Mouse (Mus musculus) lung, embryonic 16.5 days (tissue): ENCODE measurements at regions not wholly inside any gene's neighbourhood (a gene's known extent, or its start where the extent isn't known, plus 50 kb on each side); places are given as distances from the start of the nearest gene placed in this dataset.
"Not testable (repeated sequence)": the region's sequence is repeated elsewhere in the genome, so short reads cannot be mapped to it uniquely, and the experiment has no call there.

ENCODE experiments used
- ATAC-seq: fragments of 200-750 bp; cut with Nextera tagmentation; 2 replicates; pipeline ENCODE4 v1.8.0; 2017; ENCODE audit warnings: low read depth, mild to moderate bottlenecking, moderate library complexity
- H3K27ac ChIP-seq: fragments of 300-500 bp; sonication (generic); 2 replicates; pipeline ENCODE4 v1.5.1; 2014; ENCODE audit warnings: mild to moderate bottlenecking, control low read depth, low read length
- H3K27me3 ChIP-seq: fragments of 300-500 bp; sonication (generic); 2 replicates; pipeline ENCODE4 v1.6.1; 2014; ENCODE audit warnings: low read depth, low read length, mixed read lengths; ENCODE audit not compliant: control insufficient read depth, insufficient read depth
- H3K36me3 ChIP-seq: fragments of 300-500 bp; sonication (generic); 2 replicates; pipeline ENCODE4 v1.6.1; 2014; ENCODE audit warnings: low read length; ENCODE audit not compliant: control insufficient read depth, insufficient read depth
- H3K4me1 ChIP-seq: fragments of 300-500 bp; sonication (generic); replicated peaks from 2 replicates; pipeline ENCODE4 v1.6.1; 2014; ENCODE audit warnings: low read length, mixed read lengths; ENCODE audit not compliant: control insufficient read depth, insufficient read depth
- H3K4me2 ChIP-seq: fragments of 300-500 bp; sonication (generic); 2 replicates; pipeline ENCODE4 v1.6.1; 2014; ENCODE audit warnings: low read depth, low read length, control low read depth
- H3K4me3 ChIP-seq: fragments of 300-500 bp; sonication (generic); 2 replicates; pipeline ENCODE4 v1.5.1; 2014; ENCODE audit warnings: mild to moderate bottlenecking, low read length, control low read depth
- H3K9ac ChIP-seq: fragments of 300-500 bp; sonication (generic); 2 replicates; pipeline ENCODE4 v1.6.1; 2014; ENCODE audit warnings: low read length, control low read depth
- H3K9me3 ChIP-seq: fragments of 300-500 bp; sonication (generic); 2 replicates; pipeline ENCODE4 v1.6.1; 2016; ENCODE audit warnings: low read length; ENCODE audit not compliant: control insufficient read depth
- WGBS: fragments of 180-500 bp; shearing (Covaris S2); extraction: QIAGEN DNeasy Blood & Tissue Kit; methylation state at CpG from one replicate; pipeline ENCODE4 v1.1.7; 2014; 5-methylcytosine and 5-hydroxymethylcytosine counted together

DNA sequence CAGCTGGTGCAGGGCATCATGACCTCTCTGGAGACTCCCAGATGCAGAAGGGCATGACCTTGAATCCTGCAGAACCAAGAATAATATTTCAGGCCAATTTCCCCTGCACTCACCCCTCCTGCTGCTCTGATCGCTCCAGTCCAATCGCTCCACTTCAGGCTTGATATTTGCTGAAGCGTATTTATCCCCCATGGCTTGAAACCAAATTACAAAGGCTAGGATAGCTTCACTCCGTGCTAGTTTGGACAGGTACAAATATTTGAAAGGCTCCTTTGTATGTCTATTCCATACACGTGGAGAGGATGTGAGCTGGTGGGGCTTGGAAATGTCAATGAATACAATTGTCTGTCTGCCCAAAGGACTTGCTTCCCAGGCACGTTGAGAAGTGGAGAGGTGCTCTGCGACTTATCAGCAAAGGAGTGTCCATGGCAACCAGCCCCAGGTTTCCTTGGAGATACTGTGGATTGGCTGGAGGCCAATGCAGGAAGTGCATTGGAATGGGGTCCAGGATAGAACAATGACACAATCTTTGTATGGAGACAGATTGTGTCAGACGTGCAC lies 201.8 kb upstream of the Tmc3 start:
- no peak overlapping the region for H3K4me3 ChIP-seq
- H3K27me3 ChIP-seq, result no peaks in the 10 kb centered on the region
- ATAC-seq, result peak; percentile 88
- no peak overlapping the region for H3K9ac ChIP-seq
- H3K36me3 ChIP-seq, result no peaks in the 10 kb centered on the region
- no peaks in the 10 kb centered on the region for H3K9me3 ChIP-seq
- no peak overlapping the region for H3K4me2 ChIP-seq
- WGBS, result 21% methylated on average over 8 of the region's 8 CpGs
- peaks cover 4% of the 10 kb centered on the region for H3K4me1 ChIP-seq
- no peak overlapping the region for H3K27ac ChIP-seq

- H3K36me3 ChIP-seq, result no peaks in the 10 kb centered on the region
- 0 out of 2 replicates have a peak, but pooled peaks cover 3% of the 10 kb centered on the region for H3K4me1 ChIP-seq
- H3K9ac ChIP-seq, result no peak overlapping the region
- no peak overlapping the region for H3K4me2 ChIP-seq
- no peak for ATAC-seq
- no peak overlapping the region for H3K4me3 ChIP-seq
- no peak overlapping the region for H3K27ac ChIP-seq
- 62% methylated on average over 5 of the region's 5 CpGs for WGBS
- no peaks in the 10 kb centered on the region for H3K27me3 ChIP-seq
- H3K9me3 ChIP-seq, result no peaks in the 10 kb centered on the region
Measured at GRCm38 (mm10) chr7:83391388-83391787, 193.3 kb upstream of the Tmc3 start.

- Histone ChIP-seq H3K4me1 (0 out of 2 replicates have a peak, but pooled peaks cover 3% of the 10 kb centered on the region), H3K9ac (no peak overlapping the region), H3K27ac (no peak overlapping the region), H3K27me3 (no peaks in the 10 kb centered on the region), H3K9me3 (no peaks in the 10 kb centered on the region), H3K36me3 (no peaks in the 10 kb centered on the region), H3K4me2 (no peak overlapping the region), H3K4me3 (no peak overlapping the region)
- ATAC-seq, result 0 out of 2 replicates have a peak, but pooled peaks have one; percentile 7
- WGBS, result 54% methylated on average over 2 of the region's 2 CpGs
Measured at GRCm38 (mm10) chr7:83392181-83392580, 192.5 kb upstream of the Tmc3 start.

DNA sequence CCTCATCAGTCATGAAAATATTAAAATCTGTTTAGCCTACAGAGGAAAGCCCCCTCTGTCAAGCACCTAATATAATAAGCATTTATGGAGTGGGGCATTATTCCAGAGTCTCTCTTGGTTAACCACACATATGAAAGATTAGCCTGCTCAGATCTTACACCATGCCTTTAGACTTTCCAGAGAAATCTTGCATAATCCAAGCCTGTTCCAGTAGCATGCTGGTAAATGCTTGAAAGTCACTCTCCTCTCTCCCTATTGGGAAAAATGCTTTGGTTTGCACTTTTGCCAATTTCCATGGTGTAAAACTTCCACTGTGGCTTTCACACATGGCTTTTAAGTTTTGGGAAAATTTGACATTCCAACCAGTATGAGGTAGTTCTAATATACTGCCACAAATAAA lies 192.1 kb upstream of the Tmc3 start:
- Histone ChIP-seq H3K4me2 (no peak overlapping the region), H3K4me1 (0 out of 2 replicates have a peak, but pooled peaks cover 3% of the 10 kb centered on the region), H3K9ac (no peak overlapping the region), H3K27ac (no peak overlapping the region), H3K4me3 (no peak overlapping the region), H3K27me3 (no peaks in the 10 kb centered on the region), H3K36me3 (no peaks in the 10 kb centered on the region), H3K9me3 (no peaks in the 10 kb centered on the region)
- ATAC-seq, result peak; percentile 69

DNA sequence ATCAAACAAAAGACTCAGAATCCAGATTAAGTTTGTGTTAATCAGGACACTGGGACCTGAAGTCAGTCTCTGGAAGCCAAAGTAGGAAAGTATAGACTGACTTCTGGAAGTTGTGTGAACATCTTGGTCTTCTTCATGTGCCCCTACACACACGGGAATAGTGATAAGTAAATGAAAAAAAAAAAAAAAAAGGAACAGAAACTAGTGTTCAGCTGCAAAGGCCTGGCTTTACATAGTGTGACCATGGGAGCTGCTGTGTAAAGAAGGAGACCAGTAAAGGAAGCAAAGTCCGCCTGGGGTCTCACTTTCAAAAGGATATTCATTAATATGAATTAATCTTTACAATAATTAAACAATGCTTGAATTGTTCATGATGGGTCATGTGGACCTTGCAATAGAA lies 190.6 kb upstream of the Tmc3 start:
- ATAC-seq, result no peak
- Histone ChIP-seq H3K36me3 (no peaks in the 10 kb centered on the region), H3K27me3 (no peaks in the 10 kb centered on the region), H3K9me3 (no peaks in the 10 kb centered on the region), H3K9ac (no peak overlapping the region), H3K4me1 (0 out of 2 replicates have a peak, but pooled peaks cover 3% of the 10 kb centered on the region), H3K27ac (no peak overlapping the region), H3K4me2 (no peak overlapping the region), H3K4me3 (no peak overlapping the region)
- 74% methylated on average over 2 of the region's 2 CpGs for WGBS

- Histone ChIP-seq H3K27me3 (no peaks in the 10 kb centered on the region), H3K4me2 (no peak overlapping the region), H3K9ac (no peak overlapping the region), H3K9me3 (no peaks in the 10 kb centered on the region), H3K36me3 (no peaks in the 10 kb centered on the region), H3K4me1 (no peaks in the 10 kb centered on the region), H3K4me3 (no peak overlapping the region), H3K27ac (no peak overlapping the region)
- ATAC-seq, result no peak
Measured at GRCm38 (mm10) chr7:83399668-83400067, 185.1 kb upstream of the Tmc3 start.

DNA sequence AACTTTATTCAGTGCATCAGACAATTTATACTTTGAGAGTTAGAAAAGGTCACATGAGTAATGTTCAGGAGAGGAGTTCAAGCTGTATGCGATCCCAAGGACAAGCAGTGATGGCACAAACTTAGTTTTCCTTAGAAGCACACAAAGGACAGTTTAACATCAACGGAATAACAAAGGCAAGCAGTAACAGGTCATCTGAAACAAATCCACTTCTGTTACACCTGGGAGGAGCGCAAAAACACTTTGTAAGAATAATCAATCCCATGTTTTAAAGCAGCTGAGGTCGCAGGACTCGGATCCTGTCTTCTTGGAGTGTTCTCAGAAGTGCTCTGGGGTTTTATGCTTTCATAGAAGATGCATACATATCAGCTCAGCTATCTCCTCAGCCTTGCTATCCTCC lies 183.7 kb upstream of the Tmc3 start:
- Histone ChIP-seq H3K36me3 (no peaks in the 10 kb centered on the region), H3K9me3 (no peaks in the 10 kb centered on the region), H3K27me3 (no peaks in the 10 kb centered on the region), H3K9ac (no peak overlapping the region), H3K27ac (no peak overlapping the region), H3K4me3 (no peak overlapping the region), H3K4me2 (no peak overlapping the region), H3K4me1 (no peaks in the 10 kb centered on the region)
- 84% methylated on average over 5 of the region's 5 CpGs for WGBS
- no peak for ATAC-seq

DNA sequence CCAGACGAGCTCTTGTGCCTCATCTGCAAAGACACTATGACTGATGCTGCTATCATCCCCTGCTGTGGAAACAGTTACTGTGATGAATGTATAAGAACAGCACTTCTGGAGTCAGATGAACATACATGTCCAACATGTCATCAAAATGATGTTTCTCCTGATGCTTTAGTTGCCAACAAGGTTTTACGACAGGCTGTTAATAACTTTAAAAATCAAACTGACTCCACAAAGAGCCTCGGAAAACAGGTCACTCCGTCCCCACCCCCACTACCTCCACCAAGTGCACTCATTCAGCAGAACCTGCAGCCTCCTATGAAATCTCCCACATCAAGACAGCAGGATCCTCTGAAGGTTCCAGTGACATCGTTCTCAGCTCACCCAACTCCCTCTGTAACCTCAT lies 172.0 kb upstream of the Tmc3 start:
- 82% methylated on average over 5 of the region's 5 CpGs for WGBS

GRCm38 (mm10) chr7:83429929-83430556 lies 154.7 kb upstream of the Tmc3 start:
- Histone ChIP-seq H3K27me3 (no peaks in the 10 kb centered on the region), H3K9me3 (no peaks in the 10 kb centered on the region), H3K36me3 (no peaks in the 10 kb centered on the region), H3K4me2 (no peak overlapping the region), H3K4me3 (no peak overlapping the region), H3K4me1 (peaks cover 14% of the 10 kb centered on the region), H3K27ac (no peak overlapping the region), H3K9ac (no peak overlapping the region)
- WGBS, result 61% methylated on average over 3 of the region's 3 CpGs
- ATAC-seq, result no peak

More for the DNA sequence above, 172.0 kb upstream of the Tmc3 start:
- not testable (repeated sequence) for ATAC-seq, H3K4me1 ChIP-seq, H3K36me3 ChIP-seq, H3K27ac ChIP-seq, H3K27me3 ChIP-seq, H3K4me2 ChIP-seq, H3K4me3 ChIP-seq, H3K9ac ChIP-seq, H3K9me3 ChIP-seq
